Mouse (Mus musculus) ES-Bruce4 (cell line): ENCODE data around the gene Med31. TPM values are rescaled to one million over a fixed set of nuclear protein-coding genes. Genes with fewer than 3 reads are reported as not detected.

Experiments used
- H3K27ac ChIP-seq: 2 replicates; pipeline ENCODE4 v1.5.1; 2012; ENCODE audit warnings: low read length, inconsistent platforms; ENCODE audit not compliant: insufficient read depth
- H3K27me3 ChIP-seq: 2 replicates; pipeline ENCODE4 v1.6.1; 2012; ENCODE audit warnings: mild to moderate bottlenecking, low read length, inconsistent platforms; ENCODE audit not compliant: control insufficient read depth, poor library complexity, insufficient read depth, severe bottlenecking
- H3K36me3 ChIP-seq: 2 replicates; pipeline ENCODE4 v1.6.1; 2012; ENCODE audit warnings: inconsistent platforms, mild to moderate bottlenecking, low read length, moderate library complexity; ENCODE audit not compliant: control insufficient read depth, poor library complexity, insufficient read depth, severe bottlenecking
- H3K4me1 ChIP-seq: one replicate; pipeline ENCODE4 v1.8.1; 2011; ENCODE audit warnings: low read length; ENCODE audit not compliant: control insufficient read depth, insufficient read depth
- H3K4me3 ChIP-seq: 2 replicates; pipeline ENCODE4 v1.5.1; 2011; ENCODE audit warnings: low read depth, mild to moderate bottlenecking, low read length
- H3K9ac ChIP-seq: 2 replicates; pipeline ENCODE4 v1.6.1; 2012; ENCODE audit warnings: low read depth, mild to moderate bottlenecking, inconsistent platforms; ENCODE audit not compliant: poor library complexity, severe bottlenecking
- H3K9me3 ChIP-seq: replicated peaks from 2 replicates; pipeline ENCODE4 v1.6.1; 2012; ENCODE audit warnings: mild to moderate bottlenecking, low read length, inconsistent platforms; ENCODE audit not compliant: control insufficient read depth, poor library complexity, insufficient read depth, severe bottlenecking
- CTCF ChIP-seq: IDR thresholded peaks from one replicate; pipeline ENCODE4 v1.8.1; 2011; ENCODE audit warnings: low read depth, low read length
- EP300 ChIP-seq: IDR thresholded peaks from 2 replicates; pipeline ENCODE4 v1.6.1; 2011; ENCODE audit warnings: low read depth, low read length; ENCODE audit not compliant: insufficient read depth
- POLR2A ChIP-seq: IDR thresholded peaks from one replicate; pipeline ENCODE4 v1.8.1; 2011; ENCODE audit warnings: low read length; ENCODE audit not compliant: insufficient read depth
- polyA plus RNA-seq: library from polyadenylated mRNA; stranded (reverse); fragments of >200 nt; gene quantifications from 2 replicates; pipeline ENCODE4 v1.2.4, GENCODE M21; 2011; ENCODE audit warnings: low read depth; ENCODE audit not compliant: missing spikeins, insufficient read depth, insufficient read length

The Med31 gene
- polyA plus RNA-seq, 1 experiment = 25.7 TPM

DNA sequence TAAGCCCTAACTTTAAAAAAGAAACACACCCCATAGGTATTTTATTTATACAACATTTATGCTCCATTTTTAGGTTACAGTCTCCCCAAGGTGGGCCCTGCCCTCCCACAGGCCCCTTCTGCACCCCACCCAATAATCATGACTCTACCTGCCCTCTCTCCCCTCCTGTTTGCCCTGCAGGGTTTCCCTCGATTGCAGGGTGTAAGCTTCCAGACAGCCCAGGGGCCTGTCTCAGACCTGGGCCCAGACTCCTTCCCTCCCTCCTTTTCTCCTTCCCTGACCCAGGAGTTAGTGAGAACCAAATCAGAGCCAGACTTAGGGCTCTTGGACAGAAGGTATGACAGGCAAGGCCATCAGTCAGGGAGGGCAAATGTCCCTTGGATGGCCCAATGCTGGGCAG, 17.6 kb upstream of the Med31 start:
- Histone ChIP-seq H3K9me3 (no peaks in the 10 kb centered on the region), H3K36me3 (no peaks in the 10 kb centered on the region), H3K27me3 (no peaks in the 10 kb centered on the region), H3K4me1 (no peaks in the 10 kb centered on the region), H3K4me3 (no peak overlapping the region), H3K27ac (no peak overlapping the region), H3K9ac (no peak overlapping the region)
- TF ChIP-seq POLR2A (no peak), CTCF (no peak), EP300 (no peak)

GRCm38 (mm10) chr11:72232068-72232467, 16.7 kb upstream of the Med31 start:
- H3K4me1 ChIP-seq = no peaks in the 10 kb centered on the region
- H3K27ac ChIP-seq = no peak overlapping the region
- TF ChIP-seq EP300 (no peak), CTCF (no peak), POLR2A (no peak)
- no peak overlapping the region for H3K9ac ChIP-seq
- H3K36me3 ChIP-seq = no peaks in the 10 kb centered on the region
- no peak overlapping the region for H3K4me3 ChIP-seq
- no peaks in the 10 kb centered on the region for H3K9me3 ChIP-seq
- no peaks in the 10 kb centered on the region for H3K27me3 ChIP-seq

DNA sequence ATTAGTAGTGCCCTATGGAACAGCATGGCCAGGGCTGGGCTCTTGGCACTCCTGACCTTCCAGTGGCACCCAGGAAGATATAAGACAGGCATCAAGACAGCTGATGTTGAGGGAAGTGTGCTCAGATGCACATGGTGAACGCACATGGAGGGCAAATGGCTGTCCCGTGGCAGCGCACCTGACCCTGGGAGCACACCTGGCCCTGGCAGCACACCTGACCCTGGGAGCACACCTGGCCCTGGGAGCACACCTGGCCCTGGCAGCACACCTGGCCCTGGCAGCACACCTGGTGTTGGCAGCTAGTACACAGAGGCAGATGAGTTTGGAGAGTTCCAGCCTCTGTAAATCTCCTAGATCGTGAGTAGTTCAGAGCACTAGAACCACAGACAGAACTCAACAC, 13.1 kb upstream of the Med31 start:
- Histone ChIP-seq H3K36me3 (no peaks in the 10 kb centered on the region), H3K9ac (no peak overlapping the region), H3K4me3 (no peak overlapping the region), H3K27ac (no peak overlapping the region), H3K4me1 (peaks cover 2% of the 10 kb centered on the region), H3K27me3 (no peaks in the 10 kb centered on the region), H3K9me3 (no peaks in the 10 kb centered on the region)
- TF ChIP-seq CTCF (no peak), EP300 (no peak), POLR2A (no peak)

DNA sequence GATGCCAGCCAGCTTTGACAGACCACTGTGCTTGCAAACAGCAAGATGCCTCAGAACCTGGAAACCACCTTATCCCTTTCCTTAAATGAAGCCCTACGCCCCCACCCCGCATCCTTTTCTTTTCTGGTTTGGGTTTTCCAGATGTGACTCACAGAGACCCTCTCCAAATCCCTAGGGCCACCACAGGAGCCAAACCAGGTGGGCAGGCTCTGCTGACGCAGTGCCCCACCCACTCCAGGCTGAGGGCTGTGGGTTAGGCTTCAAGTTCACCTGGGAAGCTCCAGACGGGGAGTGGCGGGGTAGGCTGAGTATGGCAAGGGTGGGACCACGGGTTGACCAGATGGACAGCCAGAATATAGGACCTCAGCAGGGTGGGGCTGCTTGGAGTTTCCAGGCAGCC, 11.5 kb upstream of the Med31 start:
- peaks cover 2% of the 10 kb centered on the region for H3K4me1 ChIP-seq
- TF ChIP-seq POLR2A (no peak), CTCF (no peak), EP300 (no peak)
- no peaks in the 10 kb centered on the region for H3K36me3 ChIP-seq
- no peak overlapping the region for H3K27ac ChIP-seq
- no peak overlapping the region for H3K9ac ChIP-seq
- H3K27me3 ChIP-seq = no peaks in the 10 kb centered on the region
- no peak overlapping the region for H3K4me3 ChIP-seq
- no peaks in the 10 kb centered on the region for H3K9me3 ChIP-seq

DNA sequence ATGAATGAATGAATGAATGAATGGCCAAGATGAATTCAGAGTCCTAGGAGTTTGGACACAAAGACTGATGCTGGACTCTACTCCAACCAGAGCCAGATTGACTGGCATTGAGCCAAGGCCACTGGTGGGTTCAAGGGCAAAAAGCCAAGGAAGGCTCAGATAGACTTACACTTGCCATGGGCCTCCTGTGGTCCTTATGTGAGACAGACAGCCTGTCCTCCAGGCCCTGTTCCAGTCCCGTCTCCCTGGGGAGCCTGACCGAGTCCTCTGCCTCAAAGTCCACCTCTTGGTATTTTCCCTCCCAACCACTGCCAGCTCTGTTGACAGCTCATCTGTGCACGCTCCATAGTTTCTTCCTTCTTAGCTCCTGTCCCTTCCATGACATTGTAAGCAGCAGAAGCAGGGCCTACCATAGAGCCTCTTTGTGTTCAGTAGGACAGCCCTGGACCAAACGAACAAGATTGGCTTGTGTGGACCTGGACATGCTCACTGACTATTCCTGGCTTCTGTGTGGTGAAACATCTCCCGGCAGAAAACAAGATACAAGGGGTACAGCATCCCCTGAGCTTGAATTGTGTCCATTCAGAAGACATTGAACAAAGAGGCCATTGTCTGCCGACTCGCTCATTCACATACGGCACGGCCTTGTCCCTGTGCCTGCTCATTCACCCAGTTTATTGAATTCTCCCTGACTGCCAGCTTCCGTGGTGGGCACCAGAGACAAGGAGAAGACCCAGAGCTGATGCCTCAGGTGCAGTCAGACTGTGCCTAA, 10.8 kb upstream of the Med31 start:
- Histone ChIP-seq H3K27me3 (no peaks in the 10 kb centered on the region), H3K9ac (no peak overlapping the region), H3K4me3 (no peak overlapping the region), H3K36me3 (no peaks in the 10 kb centered on the region), H3K27ac (no peak overlapping the region), H3K4me1 (peaks cover 2% of the 10 kb centered on the region), H3K9me3 (no peaks in the 10 kb centered on the region)
- TF ChIP-seq POLR2A = no peak
- no peak for TF ChIP-seq CTCF
- TF ChIP-seq EP300 = no peak

GRCm38 (mm10) chr11:72224865-72225264, 9.5 kb upstream of the Med31 start:
- H3K9ac ChIP-seq = no peak overlapping the region
- TF ChIP-seq EP300 (no peak), POLR2A (no peak), CTCF (peak; percentile 96)
- H3K27me3 ChIP-seq = no peaks in the 10 kb centered on the region
- no peak overlapping the region for H3K4me3 ChIP-seq
- peaks cover 2% of the 10 kb centered on the region for H3K4me1 ChIP-seq
- H3K36me3 ChIP-seq = no peaks in the 10 kb centered on the region
- H3K27ac ChIP-seq = no peak overlapping the region
- H3K9me3 ChIP-seq = no peaks in the 10 kb centered on the region
